Mouse (Mus musculus) frontal cortex, adult 2 months (tissue): Measurements from ENCODE around the gene Wdr37. TPM values are rescaled to one million over a fixed set of nuclear protein-coding genes. Genes with fewer than 3 reads are reported as not detected.
"Not testable (repeated sequence)": the region's sequence is repeated elsewhere in the genome, so short reads cannot be mapped to it uniquely, and the experiment has no call there.

Experiments
- DNase-seq, 2 experiments: peaks; one replicate each; pipeline ENCODE4 v3.0.0; 2022; ENCODE audit warnings: low spot score in 1 of 2; ENCODE audit errors: extremely low spot score in 1 of 2
- polyA plus RNA-seq: library from polyadenylated mRNA; depleted of rRNA; stranded (reverse); fragments of >200 nt; gene quantifications from 2 replicates; pipeline ENCODE4 v1.2.3, GENCODE M21; 2012

Gene Wdr37
- polyA plus RNA-seq, 1 experiment: 41.2 TPM

GRCm38 (mm10) chr13:8841846-8842245, 29.9 kb downstream of the Wdr37 start:
- DNase-seq: not testable (repeated sequence)

- DNase-seq: no peak
These were observed 30.8 kb downstream of the Wdr37 start for GRCm38 (mm10) chr13:8840941-8841340.

GRCm38 (mm10) chr13:8839937-8840336, 31.8 kb downstream of the Wdr37 start:
- DNase-seq: no peak

- no peak for DNase-seq
These were observed 32.6 kb downstream of the Wdr37 start for GRCm38 (mm10) chr13:8839111-8839510.

GRCm38 (mm10) chr13:8838394-8838793, 33.3 kb downstream of the Wdr37 start:
- DNase-seq: no peak

- DNase-seq: no peak
These were observed 37.1 kb downstream of the Wdr37 start for GRCm38 (mm10) chr13:8834573-8834972.

GRCm38 (mm10) chr13:8831546-8832251, 40.0 kb downstream of the Wdr37 start:
- DNase-seq: no peak

- DNase-seq: no peak
These were observed 41.0 kb downstream of the Wdr37 start for GRCm38 (mm10) chr13:8830696-8831095.

- DNase-seq: no peak
These were observed 41.9 kb downstream of the Wdr37 start for GRCm38 (mm10) chr13:8829784-8830183.

GRCm38 (mm10) chr13:8828946-8829345, 42.8 kb downstream of the Wdr37 start:
- no peak for DNase-seq

GRCm38 (mm10) chr13:8823546-8823945, 48.2 kb downstream of the Wdr37 start:
- no peak for DNase-seq

GRCm38 (mm10) chr13:8823120-8823519, 48.6 kb downstream of the Wdr37 start:
- no peak for DNase-seq

- DNase-seq: no peak
These were observed 49.5 kb downstream of the Wdr37 start for GRCm38 (mm10) chr13:8822201-8822600.

GRCm38 (mm10) chr13:8805931-8806330, 65.8 kb downstream of the Wdr37 start:
- DNase-seq: no peak

- no peak for DNase-seq
These were observed 71.1 kb downstream of the Wdr37 start for GRCm38 (mm10) chr13:8800576-8800975.

- no peak for DNase-seq
These were observed 78.5 kb downstream of the Wdr37 start for GRCm38 (mm10) chr13:8793217-8793616.

- DNase-seq: peak; percentile 47 to 78
These were observed 86.5 kb downstream of the Wdr37 start for GRCm38 (mm10) chr13:8785185-8785584.

GRCm38 (mm10) chr13:8784308-8785061, 87.2 kb downstream of the Wdr37 start:
- DNase-seq: no peak

- no peak for DNase-seq
These were observed 87.9 kb downstream of the Wdr37 start for GRCm38 (mm10) chr13:8783686-8784307.

GRCm38 (mm10) chr13:8782636-8783035, 89.1 kb downstream of the Wdr37 start:
- DNase-seq: no peak

- peak; percentile 30 to 65 for DNase-seq
These were observed 91.3 kb downstream of the Wdr37 start for GRCm38 (mm10) chr13:8780441-8780840.

- DNase-seq: no peak
These were observed 101.1 kb downstream of the Wdr37 start for GRCm38 (mm10) chr13:8770616-8771015.
